Mouse (Mus musculus) olfactory bulb, adult 2 months (tissue): ENCODE measurements around the gene Mdga1.

Experiments
- CTCF ChIP-seq: fragments of 200-500 bp; IDR thresholded peaks from 2 replicates; pipeline ENCODE4 v1.5.1; 2012; ENCODE audit warnings: low read depth, mild to moderate bottlenecking, low read length, moderate library complexity; ENCODE audit not compliant: insufficient read depth
- POLR2A ChIP-seq: fragments of 200-500 bp; IDR thresholded peaks from 2 replicates; pipeline ENCODE4 v1.6.1; 2012; ENCODE audit warnings: mild to moderate bottlenecking, low read depth, low read length, moderate library complexity; ENCODE audit not compliant: insufficient read depth

DNA sequence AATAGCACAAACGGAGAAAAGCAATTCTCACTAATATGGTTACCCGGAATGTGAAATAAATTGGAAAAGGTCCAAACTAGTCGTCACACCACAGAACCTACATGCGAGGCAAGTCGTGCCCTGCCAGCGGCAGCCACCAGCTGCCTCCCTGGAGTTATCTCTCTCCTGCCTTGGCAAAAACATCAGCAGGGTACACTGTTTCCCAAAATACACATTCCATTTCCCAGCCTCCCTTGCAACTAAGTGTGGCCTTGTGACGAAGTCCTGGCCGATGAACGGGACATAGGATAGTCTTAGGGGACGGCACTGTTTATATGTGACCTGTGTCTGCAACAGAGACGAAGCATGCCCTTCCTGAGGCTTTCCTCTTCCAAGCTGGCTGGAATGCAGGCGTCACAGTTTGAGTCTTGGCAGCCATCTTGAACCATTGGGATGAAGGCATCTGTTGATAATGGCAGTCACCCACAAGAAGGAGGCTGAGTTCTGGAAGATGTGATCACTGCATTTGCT, 179.6 kb downstream of the Mdga1 start:
- no peak for TF ChIP-seq POLR2A
- no peak for TF ChIP-seq CTCF
